Mouse (Mus musculus): ENCODE data around the gene Hist4h4. TPM values are rescaled to one million over a fixed set of nuclear protein-coding genes. Genes with fewer than 3 reads are reported as not detected.
"Not testable (repeated sequence)": the region's sequence is repeated elsewhere in the genome, so short reads cannot be mapped to it uniquely, and the experiment has no call there.

Hist4h4 gene
- polyA plus RNA-seq, 1 experiment = 0.17 TPM

GRCm38 (mm10) chr6:136815381-136815780 is 11.2 kb upstream of the Hist4h4 start:
- no peak for DNase-seq (ENCODE audit: low spot score)

GRCm38 (mm10) chr6:136813117-136813516 is 8.9 kb upstream of the Hist4h4 start:
- no peak for DNase-seq (ENCODE audit: low spot score)

DNA sequence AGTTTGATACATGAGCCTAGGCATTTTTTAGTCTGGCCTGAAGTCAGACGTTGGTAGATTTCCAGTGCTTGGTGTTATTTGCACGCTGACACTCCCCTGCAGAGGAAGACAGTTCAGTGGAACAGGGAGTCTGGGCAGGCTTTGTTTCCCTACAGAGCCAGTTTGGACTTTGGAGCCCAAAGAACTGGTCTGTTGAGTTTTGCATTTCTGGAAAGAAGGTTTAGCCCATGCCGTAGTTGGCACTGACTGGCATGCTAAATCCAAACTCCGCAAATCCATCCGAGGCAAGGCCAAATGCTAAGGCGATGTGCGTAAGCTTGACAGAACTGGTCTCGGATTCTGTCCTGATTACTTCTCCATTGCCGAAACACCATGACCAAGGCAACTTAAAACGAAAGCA is 7.0 kb upstream of the Hist4h4 start:
- DNase-seq (ENCODE audit: low spot score) = no peak

DNA sequence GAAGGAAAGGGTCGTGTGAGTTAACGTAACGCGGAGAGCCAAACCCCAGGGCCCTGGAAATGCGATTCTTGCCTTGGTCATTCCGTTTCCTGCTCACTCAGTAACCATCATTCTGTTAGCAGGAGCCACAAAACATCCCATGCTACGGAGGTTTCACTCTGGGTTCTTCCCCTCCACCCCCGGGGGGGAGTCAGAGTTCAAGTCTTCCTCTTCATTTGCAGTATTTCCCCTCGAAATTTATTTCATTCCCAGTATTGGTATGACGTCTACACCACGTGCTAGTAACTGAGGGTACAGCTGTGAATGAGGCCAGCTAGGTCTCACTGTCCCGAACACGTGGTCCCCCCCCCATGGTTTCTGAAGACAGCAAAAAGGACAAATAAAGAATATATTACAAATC is 5.5 kb upstream of the Hist4h4 start:
- DNase-seq (ENCODE audit: low spot score) = no peak

- no peak for DNase-seq (ENCODE audit: low spot score)
These were observed 4.9 kb upstream of the Hist4h4 start for GRCm38 (mm10) chr6:136809077-136809476.

DNA sequence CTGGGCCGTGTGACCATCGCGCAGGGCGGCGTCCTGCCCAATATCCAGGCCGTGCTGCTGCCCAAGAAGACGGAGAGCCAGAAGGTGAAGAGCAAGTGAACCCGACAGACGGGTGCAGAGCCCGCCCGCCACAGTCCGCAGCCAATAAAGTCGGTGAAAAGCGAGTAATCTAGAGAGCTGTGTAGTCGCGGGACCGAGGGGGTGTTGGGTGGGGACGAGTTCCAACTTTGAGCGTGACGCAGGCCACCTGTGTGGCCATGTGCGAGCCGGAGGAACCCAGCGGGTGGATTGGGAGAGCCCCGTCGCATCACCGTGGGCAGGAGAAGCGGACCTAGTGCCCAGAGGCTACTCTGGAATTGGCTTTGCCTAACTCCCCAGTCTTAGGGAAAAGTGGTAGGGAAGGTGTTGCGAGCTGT is 4.4 kb upstream of the Hist4h4 start:
- DNase-seq (ENCODE audit: low spot score) = no peak

DNA sequence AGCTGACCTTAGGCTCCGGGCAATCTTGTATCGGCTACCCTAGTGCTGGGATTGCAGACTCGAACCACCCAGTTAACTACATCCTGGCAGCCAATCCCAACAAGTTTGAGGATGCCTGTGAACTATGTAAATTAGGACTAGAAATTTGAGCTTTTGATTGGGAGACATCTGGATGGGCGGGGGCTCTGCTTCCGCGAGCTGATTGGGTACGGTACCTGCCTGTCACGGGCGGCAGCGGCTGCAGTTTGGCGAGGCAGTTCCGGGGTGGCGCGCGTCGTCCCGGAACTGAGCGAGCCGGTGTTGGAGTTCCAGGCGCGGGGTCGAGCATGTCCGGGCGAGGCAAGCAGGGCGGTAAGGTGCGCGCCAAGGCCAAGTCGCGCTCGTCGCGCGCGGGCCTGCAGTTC is 3.8 kb upstream of the Hist4h4 start, which contains the start of gene H2afj:
TSS of gene H2afj (plus strand) at position 231 of the 404 bp plus-strand sequence.
- DNase-seq (ENCODE audit: low spot score) = peak; percentile 98

DNA sequence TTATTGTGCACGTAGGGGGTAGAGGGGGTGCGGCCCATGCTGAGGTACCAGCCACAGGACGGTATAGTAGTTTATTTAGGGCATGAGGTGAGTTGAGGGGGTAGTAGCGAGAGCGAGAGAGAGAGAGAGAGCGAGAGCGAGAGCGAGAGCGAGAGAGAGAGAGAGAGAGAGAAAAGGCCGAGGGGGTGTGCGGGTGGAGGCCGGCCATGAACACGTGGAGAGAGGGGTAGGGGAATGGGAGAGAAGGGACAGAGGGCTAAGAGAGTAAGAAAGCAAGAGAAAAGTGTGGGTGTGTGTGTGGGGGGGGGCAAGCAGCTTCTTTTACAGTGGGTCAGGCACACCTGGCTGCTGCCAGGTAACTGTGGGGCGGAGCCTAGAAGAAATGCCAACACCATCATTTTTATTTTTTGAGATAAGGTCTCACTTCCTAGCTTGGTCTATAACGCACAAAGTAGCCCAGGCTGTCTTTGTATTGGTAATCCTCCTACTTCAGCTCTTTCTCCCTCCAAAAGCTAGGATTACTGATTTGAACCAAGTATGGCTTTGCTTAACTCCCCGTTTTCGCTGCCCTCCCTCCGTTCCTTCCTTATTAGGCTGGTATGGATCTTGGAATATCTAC is 3.3 kb upstream of the Hist4h4 start:
- no peak for DNase-seq (ENCODE audit: low spot score)

- DNase-seq (ENCODE audit: low spot score) = no peak
These were observed 2.6 kb upstream of the Hist4h4 start for GRCm38 (mm10) chr6:136806819-136807218.

DNA sequence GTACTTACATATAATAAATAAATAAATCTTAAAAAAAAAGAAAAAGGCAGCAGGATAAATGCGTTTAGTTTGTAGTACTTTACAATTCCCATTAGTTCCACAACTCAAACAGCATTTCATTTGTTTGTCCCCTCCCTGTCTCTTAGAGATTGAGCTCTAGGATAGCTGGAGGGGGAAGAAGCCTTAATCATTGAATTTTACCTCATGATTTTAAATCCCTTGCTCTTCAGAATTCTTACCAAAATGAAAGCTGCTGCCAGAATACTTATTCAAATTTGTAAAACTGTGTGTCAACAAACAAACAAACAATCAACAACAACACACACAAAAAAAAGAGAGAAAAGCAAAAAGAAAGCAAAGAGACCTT is 1.2 kb upstream of the Hist4h4 start:
- DNase-seq (ENCODE audit: low spot score) = no peak

DNA sequence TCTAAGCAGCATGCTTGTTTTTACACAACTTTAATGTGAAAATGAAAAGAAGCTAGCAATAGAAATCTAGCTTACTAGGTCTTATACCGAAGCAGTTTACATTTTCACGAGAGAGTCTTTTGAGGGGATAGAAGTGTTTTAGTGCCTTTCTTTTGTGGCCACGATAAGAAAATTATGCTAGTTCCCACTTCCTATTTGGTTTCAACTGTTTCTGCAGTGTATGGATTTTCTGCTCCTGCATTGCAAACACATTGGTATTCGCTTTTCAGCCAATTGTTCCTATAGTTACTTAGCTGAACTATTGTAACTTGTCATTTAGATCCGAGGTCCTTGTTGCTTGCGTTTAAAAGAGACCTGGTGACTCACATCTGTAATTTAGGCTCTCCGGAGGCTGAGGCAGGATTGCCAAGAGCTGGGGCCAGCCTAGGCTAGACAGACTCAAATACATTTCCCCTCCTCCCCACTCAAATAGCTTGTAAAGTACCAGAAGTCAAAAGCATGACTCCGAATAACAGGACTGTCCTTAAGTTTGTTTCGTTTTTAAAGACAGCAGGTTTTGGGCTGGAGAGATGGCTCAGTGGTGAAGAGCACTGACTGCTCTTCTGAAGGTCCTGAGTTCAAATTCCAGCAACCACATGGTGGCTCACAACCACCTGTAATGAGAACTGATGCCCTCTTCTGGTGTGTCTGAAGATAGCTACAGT is 642 bp upstream of the Hist4h4 start:
- DNase-seq (ENCODE audit: low spot score) = no peak

- DNase-seq (ENCODE audit: low spot score) = no peak
These were observed 999 bp downstream of the Hist4h4 start for GRCm38 (mm10) chr6:136803093-136803738.

DNA sequence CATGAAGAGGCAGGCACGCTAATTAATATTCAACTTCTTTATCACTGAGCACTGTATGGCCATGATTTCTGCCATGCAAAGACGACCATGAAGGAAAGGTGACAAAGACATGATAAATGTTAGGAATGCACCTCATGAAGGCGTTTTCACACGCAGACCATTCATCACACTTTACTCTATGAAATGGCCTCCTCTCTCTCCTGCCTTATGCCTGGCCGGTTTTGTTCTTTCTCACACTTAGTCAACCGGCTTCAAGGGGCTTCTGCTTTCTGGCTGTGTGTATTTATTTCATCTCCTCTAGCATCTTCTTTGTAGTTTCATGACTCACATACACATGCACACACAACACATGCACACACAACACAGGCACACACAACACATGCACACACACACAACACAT is 2.9 kb downstream of the Hist4h4 start:
- no peak for DNase-seq (ENCODE audit: low spot score)

DNA sequence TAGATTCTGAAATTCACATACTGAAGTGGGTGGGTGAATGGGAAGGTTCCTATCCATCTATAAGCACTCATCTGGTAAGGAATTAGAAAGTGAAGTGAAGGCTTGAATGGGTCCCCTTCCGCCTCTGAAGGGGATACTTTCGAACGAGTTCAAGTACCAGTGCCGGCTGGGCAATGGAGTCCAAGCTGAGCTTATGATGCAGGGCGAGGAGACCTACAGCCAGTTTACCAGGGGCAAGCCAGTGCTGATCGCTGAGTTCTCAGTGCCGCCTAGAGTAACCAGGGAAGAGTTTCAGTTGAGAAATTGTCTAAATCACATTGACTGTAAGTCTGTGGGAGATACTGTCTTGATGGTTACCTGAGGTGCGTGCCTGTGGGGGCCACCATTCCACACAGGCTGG is 3.5 kb downstream of the Hist4h4 start:
- no peak for DNase-seq (ENCODE audit: low spot score)

GRCm38 (mm10) chr6:136797874-136798693 is 6.1 kb downstream of the Hist4h4 start:
- not testable (repeated sequence) for DNase-seq (ENCODE audit: low spot score)

- no peak for DNase-seq (ENCODE audit: low spot score)
These were observed 8.4 kb downstream of the Hist4h4 start for GRCm38 (mm10) chr6:136795850-136796249.

- no peak for DNase-seq (ENCODE audit: low spot score)
These were observed 9.1 kb downstream of the Hist4h4 start for GRCm38 (mm10) chr6:136795110-136795509.

DNA sequence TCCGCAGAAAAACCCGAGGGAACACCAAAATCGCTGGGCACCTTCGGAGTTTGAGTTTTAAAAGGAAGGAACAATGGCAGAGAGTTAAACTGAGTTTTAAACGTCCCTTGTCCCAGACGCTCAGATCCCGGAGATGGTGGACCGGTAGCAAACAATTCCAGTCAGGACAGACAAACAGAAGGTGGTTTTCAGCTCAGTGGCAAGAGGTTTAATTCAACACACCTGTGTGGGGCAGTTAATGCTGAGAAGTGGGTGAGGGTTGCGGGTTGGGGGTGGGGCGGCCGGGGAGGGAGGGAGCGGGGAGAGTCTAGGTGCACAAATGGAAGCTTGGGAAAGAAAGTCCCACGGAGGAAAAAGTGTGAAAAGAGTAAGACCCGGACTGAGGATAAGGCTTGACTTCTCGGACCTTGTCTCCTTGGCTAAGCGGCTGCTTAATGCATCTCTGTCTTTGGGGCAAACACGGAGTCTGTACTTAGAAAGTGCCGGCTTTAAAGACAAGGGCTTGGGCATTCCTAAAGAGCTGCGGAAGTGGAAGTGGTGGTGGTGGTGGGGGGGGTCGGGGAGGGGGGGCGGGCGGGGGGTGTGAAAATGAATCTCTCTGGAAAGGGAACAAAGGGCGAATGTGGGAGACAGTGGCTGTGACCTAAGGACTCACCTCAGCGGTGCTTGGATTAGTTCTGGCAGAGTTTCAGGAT is 10.2 kb downstream of the Hist4h4 start:
- DNase-seq (ENCODE audit: low spot score) = no peak

DNA sequence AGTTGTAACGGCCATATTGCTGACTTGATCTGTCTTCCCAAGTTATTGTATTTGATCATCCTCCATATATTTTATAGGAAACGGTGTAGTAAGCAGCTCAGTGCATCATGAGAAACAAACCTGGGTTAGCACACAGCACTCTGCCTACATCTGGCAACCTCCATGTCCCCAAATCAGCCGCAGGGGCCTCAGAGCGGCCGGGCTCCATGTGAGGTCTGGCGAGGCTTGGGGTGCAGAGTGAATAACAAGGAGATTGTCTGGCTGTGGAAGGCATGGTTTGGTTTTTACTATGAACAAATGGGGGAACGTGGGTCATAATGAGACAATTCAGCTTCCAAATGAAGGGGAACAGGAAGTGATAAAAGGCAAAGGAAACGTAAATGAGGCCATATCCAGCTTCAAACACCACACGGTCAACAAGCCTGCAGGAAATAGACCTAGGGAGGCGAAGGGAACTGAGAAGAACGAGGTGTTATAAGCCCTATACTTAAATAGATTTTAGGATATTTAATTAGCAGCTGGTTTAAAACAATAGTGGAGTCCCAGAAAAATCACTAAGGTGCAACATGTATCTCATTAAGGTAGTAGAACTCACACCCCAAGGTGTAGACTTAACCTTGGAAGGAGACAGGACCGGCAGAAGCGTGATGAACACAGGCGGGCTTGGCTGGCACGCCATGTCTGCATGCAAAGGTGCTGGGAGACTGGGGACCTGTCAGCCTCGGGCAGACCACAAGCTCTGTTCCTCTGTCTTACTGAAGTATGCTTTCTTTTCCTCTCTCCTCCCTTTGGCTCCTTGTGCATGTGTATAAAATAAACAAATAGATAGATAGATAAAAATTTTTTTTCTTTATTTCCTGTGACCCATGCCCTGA is 11.1 kb downstream of the Hist4h4 start:
- DNase-seq (ENCODE audit: low spot score) = no peak

GRCm38 (mm10) chr6:136789391-136789971 is 14.7 kb downstream of the Hist4h4 start:
- no peak for DNase-seq (ENCODE audit: low spot score)

Data from urinary bladder, adult 2 months (tissue).